In the genomic region with DNA sequence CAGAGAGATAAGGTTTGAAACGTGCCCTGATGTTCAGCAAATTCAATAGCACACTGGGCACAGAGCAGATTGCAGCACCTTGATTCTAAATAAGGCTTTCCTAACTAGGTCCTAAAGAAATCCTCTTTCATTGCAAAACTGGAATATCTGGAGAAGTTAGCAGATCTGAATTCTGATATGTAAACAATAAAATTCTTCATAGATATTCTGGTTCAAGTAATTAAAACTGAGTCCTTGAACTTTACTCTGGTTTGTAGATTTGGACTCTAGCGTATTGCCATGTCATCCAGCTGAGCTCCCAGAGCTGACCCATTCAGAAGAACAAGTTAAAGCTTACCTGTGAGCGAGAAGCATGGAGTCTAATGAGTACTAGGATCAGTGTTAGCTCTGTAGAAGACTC, we compare ENCODE assay signal across 24 mouse cellular contexts.
"Had no signal": no experiment of that assay in that cellular context is flagged by ENCODE, and none has a peak within 500 bp of the region (broad histone marks: within the 10 kb centered on the region; RNA-seq: fewer than 3 reads in every experiment).

No protein-coding gene starts in this region.

- H3K9me3 ChIP-seq: heart, embryonic 10.5 days; heart, embryonic 12.5 days; hindbrain, embryonic 10.5 days; hindbrain, embryonic 12.5 days; intestine, embryonic 15.5 days; limb, embryonic 10.5 days had no signal

- H3K4me2 ChIP-seq: heart, embryonic 12.5 days; hindbrain, embryonic 12.5 days; hindbrain, embryonic 14.5 days; intestine, embryonic 15.5 days had no signal

- H3K4me3 ChIP-seq: gastrocnemius, adult 2 months; heart, embryonic 10.5 days; heart, embryonic 12.5 days; hindbrain, embryonic 10.5 days; hindbrain, embryonic 12.5 days; intestine, embryonic 15.5 days; layer of hippocampus, adult 2 months; left cerebral cortex, adult 2 months; limb, embryonic 10.5 days had no signal

- ATAC-seq: forebrain, embryonic 16.5 days; hindbrain, embryonic 16.5 days; inflammation-experienced regulatory T-cells, adult 6 months; intestine, embryonic 15.5 days; intestine, postnatal 0 days had no signal

- H3K27ac ChIP-seq: gastrocnemius, adult 2 months; heart, embryonic 10.5 days; hindbrain, embryonic 10.5 days; hindbrain, embryonic 12.5 days; hindbrain, embryonic 14.5 days; intestine, embryonic 15.5 days; layer of hippocampus, adult 2 months; left cerebral cortex, adult 2 months; limb, embryonic 10.5 days had no signal

- H3K27me3 ChIP-seq: heart, embryonic 12.5 days; hindbrain, embryonic 12.5 days; intestine, embryonic 15.5 days had no signal

- DNase-seq: gastrocnemius, adult 2 months; gastrocnemius, postnatal 10 days; gastrocnemius, postnatal 25 days; heart, adult 18-20 months; heart, postnatal 10 days; heart, postnatal 4 days; kidney, adult 18-20 months; kidney, adult 8-10 months; kidney, postnatal 10 days; kidney, postnatal 25 days; kidney, postnatal 4 days had no signal

- H3K9ac ChIP-seq: heart, embryonic 12.5 days; hindbrain, embryonic 12.5 days; hindbrain, embryonic 14.5 days; intestine, embryonic 15.5 days had no signal

- H3K36me3 ChIP-seq: heart, embryonic 10.5 days; heart, embryonic 12.5 days; hindbrain, embryonic 10.5 days; hindbrain, embryonic 12.5 days; intestine, embryonic 15.5 days; limb, embryonic 10.5 days had no signal

- H3K4me1 ChIP-seq: heart, embryonic 10.5 days; heart, embryonic 12.5 days; hindbrain, embryonic 10.5 days; hindbrain, embryonic 12.5 days; limb, embryonic 10.5 days had no signal
